Mouse (Mus musculus) gastrocnemius, adult 18-20 months (tissue): ENCODE measurements around the gene Fam213a. TPM values are rescaled to one million over a fixed set of nuclear protein-coding genes. Genes with fewer than 3 reads are reported as not detected.

ENCODE experiments used
- total RNA-seq, 2 experiments: library from RNA; stranded (reverse); gene quantifications; 2 replicates each; pipeline ENCODE4 v1.2.3; 2021

Fam213a gene
- total RNA-seq, 2 experiments from 2014 or later, result 31.6 to 31.9 TPM

Other genes with a start within 250 kb of the Fam213a start
- under 1 TPM; 0.09 to 0.14 TPM for gene Sh2d4b, start 120.5 kb downstream of the Fam213a start, total RNA-seq
- 10 to 100 TPM; 10.6 to 13.1 TPM for gene Tspan14, start 47.0 kb downstream of the Fam213a start, total RNA-seq
- not detected for gene Dydc2, start 55.4 kb upstream of the Fam213a start, total RNA-seq
- not detected for gene Dydc1, start 59.1 kb upstream of the Fam213a start, total RNA-seq
- under 1 TPM in 1 of 2 experiments, not detected in 1; 0.90 TPM for gene Mat1a, start 91.2 kb upstream of the Fam213a start, total RNA-seq
- gene Sftpa1, start 118.0 kb upstream of the Fam213a start, total RNA-seq, result not detected
- gene Mbl1, start 137.7 kb upstream of the Fam213a start, total RNA-seq, result not detected
- not detected for gene Sftpd, start 171.4 kb upstream of the Fam213a start, total RNA-seq